Mouse (Mus musculus): ENCODE results near the gene Rasip1. TPM values are rescaled to one million over a fixed set of nuclear protein-coding genes. Genes with fewer than 3 reads are reported as not detected.

Rasip1 gene
- polyA plus RNA-seq (2014; fragmentation: Illumina TruSeq; extraction: RNeasy Lipid Tissue Mini Kit (QIAGEN cat#74804); ENCODE audit: low read depth, low replicate concordance): not detected

DNA sequence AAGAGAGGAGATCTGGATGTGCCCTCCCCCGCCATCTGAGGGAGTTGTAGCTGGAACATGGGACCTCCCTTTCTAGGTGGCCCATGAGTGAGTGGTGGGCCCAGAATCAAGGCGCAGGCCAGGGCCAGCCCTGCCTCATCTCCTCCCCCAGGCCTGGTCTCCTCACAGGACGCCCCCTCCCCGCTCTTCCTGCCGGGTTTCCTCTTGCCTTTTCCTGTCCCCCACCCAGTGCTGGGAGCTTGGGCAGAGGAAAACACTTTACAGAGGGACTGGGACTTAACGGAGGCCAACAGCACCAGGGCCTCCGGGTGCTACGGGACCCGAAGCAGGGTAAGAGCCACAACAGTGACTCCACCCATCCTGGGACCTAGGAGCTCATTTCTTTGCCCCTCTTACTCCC lies at the start of gene Rasip1:
TSS of gene Rasip1 (plus strand) at position 228 of the 400 bp plus-strand sequence.

DNA sequence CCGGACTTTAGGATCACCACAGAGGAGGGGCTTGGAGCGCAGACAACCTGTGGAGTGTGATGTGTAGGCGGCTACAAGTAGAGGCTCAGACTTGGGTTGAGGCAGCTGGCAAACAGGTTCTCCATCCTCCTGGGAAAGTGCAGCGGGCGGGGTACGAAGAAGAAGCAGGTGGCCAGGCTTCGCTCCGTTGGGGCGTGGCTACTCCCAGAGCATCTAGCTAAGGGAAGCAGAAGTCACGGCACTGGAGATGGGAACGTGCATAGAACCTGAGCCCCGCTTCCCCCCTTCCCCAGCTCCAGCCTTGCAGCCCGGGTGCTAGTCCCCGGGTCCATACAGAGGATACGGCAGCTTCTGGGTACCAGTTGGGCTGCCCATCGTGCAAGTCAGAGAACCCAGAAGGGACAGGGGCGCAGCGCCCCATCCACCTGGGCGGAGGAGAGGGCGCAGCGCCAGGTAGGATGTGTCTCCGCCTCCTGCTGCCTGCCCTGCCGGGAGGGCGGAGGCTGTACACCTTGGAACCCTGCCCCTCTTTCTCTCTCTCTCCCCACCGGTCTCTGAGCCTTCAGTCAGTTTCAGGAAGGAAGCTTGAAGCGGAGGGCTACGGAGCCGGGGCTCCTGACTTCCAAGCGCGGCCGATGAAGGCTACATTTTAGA lies 10.1 kb upstream of the Rasip1 start, which contains the start of gene Fut1:
TSS of gene Fut1 (plus strand) at position 248 of the 654 bp plus-strand sequence.

DNA sequence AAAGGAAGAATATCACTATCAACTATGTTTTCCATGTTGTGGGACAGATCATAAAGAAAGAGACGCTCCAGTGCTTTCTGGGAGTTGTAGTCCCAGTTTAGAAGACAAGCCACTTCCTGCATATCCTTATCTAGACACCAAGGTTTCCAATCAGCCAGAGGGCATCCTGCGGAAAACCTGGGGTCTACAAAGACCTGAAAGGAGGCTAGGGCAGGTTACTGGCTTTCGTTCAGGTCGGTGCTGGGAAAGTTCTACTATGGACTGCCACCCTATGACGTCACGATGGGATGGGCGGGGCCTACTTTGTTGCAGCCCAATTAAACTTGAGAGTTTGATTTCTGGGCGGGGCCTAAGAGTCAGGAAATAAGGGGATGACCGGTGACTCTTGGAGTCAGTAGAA lies 5.8 kb upstream of the Rasip1 start, which contains the start of gene Izumo1:
TSS of gene Izumo1 (plus strand) at position 369 of the 400 bp plus-strand sequence.

DNA sequence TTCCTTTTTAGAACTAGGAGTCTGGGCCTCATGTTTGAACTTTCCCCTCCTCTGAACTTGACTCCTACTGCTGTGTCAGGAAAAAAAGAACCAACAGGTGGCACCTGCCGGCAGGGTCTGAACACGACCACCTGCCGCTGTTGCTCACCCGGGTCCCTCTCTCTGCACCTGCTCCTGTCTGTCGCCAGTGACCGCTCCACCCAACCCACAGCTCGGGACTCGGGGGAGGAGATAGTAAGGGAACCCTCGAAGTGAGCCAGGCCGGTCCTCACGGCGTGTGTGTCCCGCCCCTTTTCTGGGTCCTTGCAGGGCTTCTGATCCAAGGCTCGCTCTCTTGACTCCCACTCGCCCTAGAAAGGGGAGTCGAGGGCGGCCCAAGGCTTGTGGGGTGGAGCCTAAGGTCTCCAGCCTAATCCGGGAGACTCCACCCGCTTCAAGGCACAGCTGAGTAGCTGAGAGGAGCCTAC lies 12.3 kb downstream of the Rasip1 start, which contains the start of gene Mamstr:
TSS of gene Mamstr (plus strand) at position 417 of the 467 bp plus-strand sequence.

DNA sequence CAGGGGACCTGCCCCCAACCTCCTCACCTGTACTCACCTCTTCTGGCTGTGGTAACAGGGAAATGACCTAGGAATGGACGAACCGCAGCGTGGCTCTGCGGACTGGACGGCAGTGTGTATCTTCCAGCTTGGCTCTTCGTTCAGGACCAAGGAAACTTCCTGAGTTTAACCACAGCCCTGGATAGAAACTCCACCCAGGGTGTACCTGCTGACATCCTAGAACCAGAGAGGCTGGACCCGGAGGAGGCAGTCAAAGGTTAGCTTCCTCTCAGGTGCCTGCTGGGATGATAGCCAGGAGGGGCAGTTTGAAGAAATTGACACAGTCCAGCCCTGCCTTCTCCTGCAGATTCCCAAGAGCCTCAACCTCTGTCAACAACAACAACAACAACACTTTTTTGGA lies 38.9 kb downstream of the Rasip1 start, which contains the start of gene Fut2:
TSS of gene Fut2 (minus strand) at position 234 of the 400 bp plus-strand sequence.

DNA sequence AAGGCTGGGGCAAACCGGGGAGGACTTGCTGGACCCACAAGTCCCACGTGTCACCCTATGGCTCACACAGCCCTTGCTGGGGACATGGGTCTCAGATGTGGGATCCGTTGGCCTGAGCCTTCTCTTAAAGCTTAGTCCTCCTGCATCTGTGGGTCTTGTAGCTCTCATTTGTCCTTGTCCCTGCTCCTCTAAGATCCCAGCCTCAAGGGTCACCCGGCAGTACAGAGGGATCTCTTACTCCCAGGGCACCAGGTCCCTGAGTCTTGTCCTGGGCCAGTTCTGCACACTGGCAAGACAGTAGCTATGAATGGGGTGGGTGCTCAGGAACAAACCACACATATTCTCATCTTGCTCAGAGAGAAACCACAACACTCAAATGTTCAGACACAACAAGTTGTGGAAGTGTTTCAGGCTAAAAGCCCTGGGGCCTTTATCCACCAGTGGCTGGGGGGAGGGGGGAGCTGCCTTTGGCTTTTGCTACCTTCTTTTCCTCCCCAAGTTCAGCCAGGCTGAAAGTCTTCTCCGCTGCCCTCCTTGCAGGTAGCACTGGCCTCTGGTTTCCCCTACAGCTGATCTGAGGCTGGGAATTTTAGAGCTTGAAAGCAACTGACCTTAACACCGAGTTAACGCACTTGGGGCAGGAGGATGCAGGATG lies 56.2 kb downstream of the Rasip1 start, which contains the start of gene Ntn5:
TSS of gene Ntn5 (plus strand) at position 627 of the 655 bp plus-strand sequence.

Other genes starting within 250 kb of the Rasip1 start
- 36.2 TPM for gene Snrnp70, start 231.7 kb upstream of the Rasip1 start, polyA plus RNA-seq (2014; fragmentation: Illumina TruSeq; extraction: RNeasy Lipid Tissue Mini Kit (QIAGEN cat#74804); ENCODE audit: low read depth, low replicate concordance)
- not detected for gene Kcna7, start 221.8 kb upstream of the Rasip1 start, polyA plus RNA-seq (2014; fragmentation: Illumina TruSeq; extraction: RNeasy Lipid Tissue Mini Kit (QIAGEN cat#74804); ENCODE audit: low read depth, low replicate concordance)
- not detected for gene Ntf5, start 213.8 kb upstream of the Rasip1 start, polyA plus RNA-seq (2014; fragmentation: Illumina TruSeq; extraction: RNeasy Lipid Tissue Mini Kit (QIAGEN cat#74804); ENCODE audit: low read depth, low replicate concordance)
- gene Lhb, start 206.7 kb upstream of the Rasip1 start, polyA plus RNA-seq (2014; fragmentation: Illumina TruSeq; extraction: RNeasy Lipid Tissue Mini Kit (QIAGEN cat#74804); ENCODE audit: low read depth, low replicate concordance): not detected
- gene Gys1, start 192.6 kb upstream of the Rasip1 start, polyA plus RNA-seq (2014; fragmentation: Illumina TruSeq; extraction: RNeasy Lipid Tissue Mini Kit (QIAGEN cat#74804); ENCODE audit: low read depth, low replicate concordance): 0.64 TPM
- 0.58 TPM for gene Ruvbl2, start 189.4 kb upstream of the Rasip1 start, polyA plus RNA-seq (2014; fragmentation: Illumina TruSeq; extraction: RNeasy Lipid Tissue Mini Kit (QIAGEN cat#74804); ENCODE audit: low read depth, low replicate concordance)
- gene Ftl1, start 167.6 kb upstream of the Rasip1 start, polyA plus RNA-seq (2014; fragmentation: Illumina TruSeq; extraction: RNeasy Lipid Tissue Mini Kit (QIAGEN cat#74804); ENCODE audit: low read depth, low replicate concordance): 81.8 TPM
- gene Bax, start 160.6 kb upstream of the Rasip1 start, polyA plus RNA-seq (2014; fragmentation: Illumina TruSeq; extraction: RNeasy Lipid Tissue Mini Kit (QIAGEN cat#74804); ENCODE audit: low read depth, low replicate concordance): 0.79 TPM
- not detected for gene Tulp2, start 145.6 kb upstream of the Rasip1 start, polyA plus RNA-seq (2014; fragmentation: Illumina TruSeq; extraction: RNeasy Lipid Tissue Mini Kit (QIAGEN cat#74804); ENCODE audit: low read depth, low replicate concordance)
- gene Gm45808, start 140.7 kb upstream of the Rasip1 start, polyA plus RNA-seq (2014; fragmentation: Illumina TruSeq; extraction: RNeasy Lipid Tissue Mini Kit (QIAGEN cat#74804); ENCODE audit: low read depth, low replicate concordance): not detected
- 85.8 TPM for gene Dhdh, start 138.7 kb upstream of the Rasip1 start, polyA plus RNA-seq (2014; fragmentation: Illumina TruSeq; extraction: RNeasy Lipid Tissue Mini Kit (QIAGEN cat#74804); ENCODE audit: low read depth, low replicate concordance)
- gene Nucb1, start 117.1 kb upstream of the Rasip1 start, polyA plus RNA-seq (2014; fragmentation: Illumina TruSeq; extraction: RNeasy Lipid Tissue Mini Kit (QIAGEN cat#74804); ENCODE audit: low read depth, low replicate concordance): 38.2 TPM
- 0.95 TPM for gene Ppp1r15a, start 101.2 kb upstream of the Rasip1 start, polyA plus RNA-seq (2014; fragmentation: Illumina TruSeq; extraction: RNeasy Lipid Tissue Mini Kit (QIAGEN cat#74804); ENCODE audit: low read depth, low replicate concordance)
- not detected for gene Plekha4, start 101.2 kb upstream of the Rasip1 start, polyA plus RNA-seq (2014; fragmentation: Illumina TruSeq; extraction: RNeasy Lipid Tissue Mini Kit (QIAGEN cat#74804); ENCODE audit: low read depth, low replicate concordance)
- not detected for gene Hsd17b14, start 72.6 kb upstream of the Rasip1 start, polyA plus RNA-seq (2014; fragmentation: Illumina TruSeq; extraction: RNeasy Lipid Tissue Mini Kit (QIAGEN cat#74804); ENCODE audit: low read depth, low replicate concordance)
- 3.7 TPM for gene Bcat2, start 57.3 kb upstream of the Rasip1 start, polyA plus RNA-seq (2014; fragmentation: Illumina TruSeq; extraction: RNeasy Lipid Tissue Mini Kit (QIAGEN cat#74804); ENCODE audit: low read depth, low replicate concordance)
- gene Fgf21, start 12.0 kb upstream of the Rasip1 start, polyA plus RNA-seq (2014; fragmentation: Illumina TruSeq; extraction: RNeasy Lipid Tissue Mini Kit (QIAGEN cat#74804); ENCODE audit: low read depth, low replicate concordance): not detected
- not detected for gene Fut1, start 10.2 kb upstream of the Rasip1 start, polyA plus RNA-seq (2014; fragmentation: Illumina TruSeq; extraction: RNeasy Lipid Tissue Mini Kit (QIAGEN cat#74804); ENCODE audit: low read depth, low replicate concordance)
- not detected for gene Izumo1, start 5.7 kb upstream of the Rasip1 start, polyA plus RNA-seq (2014; fragmentation: Illumina TruSeq; extraction: RNeasy Lipid Tissue Mini Kit (QIAGEN cat#74804); ENCODE audit: low read depth, low replicate concordance)
- gene Mamstr, start 12.5 kb downstream of the Rasip1 start, polyA plus RNA-seq (2014; fragmentation: Illumina TruSeq; extraction: RNeasy Lipid Tissue Mini Kit (QIAGEN cat#74804); ENCODE audit: low read depth, low replicate concordance): not detected
- not detected for gene Fut2, start 38.9 kb downstream of the Rasip1 start, polyA plus RNA-seq (2014; fragmentation: Illumina TruSeq; extraction: RNeasy Lipid Tissue Mini Kit (QIAGEN cat#74804); ENCODE audit: low read depth, low replicate concordance)
- not detected for gene Ntn5, start 56.5 kb downstream of the Rasip1 start, polyA plus RNA-seq (2014; fragmentation: Illumina TruSeq; extraction: RNeasy Lipid Tissue Mini Kit (QIAGEN cat#74804); ENCODE audit: low read depth, low replicate concordance)
- not detected for gene Sec1, start 66.9 kb downstream of the Rasip1 start, polyA plus RNA-seq (2014; fragmentation: Illumina TruSeq; extraction: RNeasy Lipid Tissue Mini Kit (QIAGEN cat#74804); ENCODE audit: low read depth, low replicate concordance)
- not detected for gene Car11, start 72.4 kb downstream of the Rasip1 start, polyA plus RNA-seq (2014; fragmentation: Illumina TruSeq; extraction: RNeasy Lipid Tissue Mini Kit (QIAGEN cat#74804); ENCODE audit: low read depth, low replicate concordance)
- 2.3 TPM for gene Dbp, start 77.6 kb downstream of the Rasip1 start, polyA plus RNA-seq (2014; fragmentation: Illumina TruSeq; extraction: RNeasy Lipid Tissue Mini Kit (QIAGEN cat#74804); ENCODE audit: low read depth, low replicate concordance)
- gene Rpl18, start 88.0 kb downstream of the Rasip1 start, polyA plus RNA-seq (2014; fragmentation: Illumina TruSeq; extraction: RNeasy Lipid Tissue Mini Kit (QIAGEN cat#74804); ENCODE audit: low read depth, low replicate concordance): 8.0 TPM
- gene Sphk2, start 90.5 kb downstream of the Rasip1 start, polyA plus RNA-seq (2014; fragmentation: Illumina TruSeq; extraction: RNeasy Lipid Tissue Mini Kit (QIAGEN cat#74804); ENCODE audit: low read depth, low replicate concordance): 1.6 TPM
- not detected for gene Fam83e, start 93.7 kb downstream of the Rasip1 start, polyA plus RNA-seq (2014; fragmentation: Illumina TruSeq; extraction: RNeasy Lipid Tissue Mini Kit (QIAGEN cat#74804); ENCODE audit: low read depth, low replicate concordance)
- gene Spaca4, start 98.3 kb downstream of the Rasip1 start, polyA plus RNA-seq (2014; fragmentation: Illumina TruSeq; extraction: RNeasy Lipid Tissue Mini Kit (QIAGEN cat#74804); ENCODE audit: low read depth, low replicate concordance): not detected
- not detected for gene Lmtk3, start 156.2 kb downstream of the Rasip1 start, polyA plus RNA-seq (2014; fragmentation: Illumina TruSeq; extraction: RNeasy Lipid Tissue Mini Kit (QIAGEN cat#74804); ENCODE audit: low read depth, low replicate concordance)
- not detected for gene Sult2b1, start 157.2 kb downstream of the Rasip1 start, polyA plus RNA-seq (2014; fragmentation: Illumina TruSeq; extraction: RNeasy Lipid Tissue Mini Kit (QIAGEN cat#74804); ENCODE audit: low read depth, low replicate concordance)
- 9.5 TPM for gene Cyth2, start 187.1 kb downstream of the Rasip1 start, polyA plus RNA-seq (2014; fragmentation: Illumina TruSeq; extraction: RNeasy Lipid Tissue Mini Kit (QIAGEN cat#74804); ENCODE audit: low read depth, low replicate concordance)
- gene Kcnj14, start 197.3 kb downstream of the Rasip1 start, polyA plus RNA-seq (2014; fragmentation: Illumina TruSeq; extraction: RNeasy Lipid Tissue Mini Kit (QIAGEN cat#74804); ENCODE audit: low read depth, low replicate concordance): not detected
- 0.66 TPM for gene Grwd1, start 203.5 kb downstream of the Rasip1 start, polyA plus RNA-seq (2014; fragmentation: Illumina TruSeq; extraction: RNeasy Lipid Tissue Mini Kit (QIAGEN cat#74804); ENCODE audit: low read depth, low replicate concordance)
- 63.8 TPM for gene Kdelr1, start 245.3 kb downstream of the Rasip1 start, polyA plus RNA-seq (2014; fragmentation: Illumina TruSeq; extraction: RNeasy Lipid Tissue Mini Kit (QIAGEN cat#74804); ENCODE audit: low read depth, low replicate concordance)